ENCODE assay signal across 8 mouse cellular contexts in the genomic region with DNA sequence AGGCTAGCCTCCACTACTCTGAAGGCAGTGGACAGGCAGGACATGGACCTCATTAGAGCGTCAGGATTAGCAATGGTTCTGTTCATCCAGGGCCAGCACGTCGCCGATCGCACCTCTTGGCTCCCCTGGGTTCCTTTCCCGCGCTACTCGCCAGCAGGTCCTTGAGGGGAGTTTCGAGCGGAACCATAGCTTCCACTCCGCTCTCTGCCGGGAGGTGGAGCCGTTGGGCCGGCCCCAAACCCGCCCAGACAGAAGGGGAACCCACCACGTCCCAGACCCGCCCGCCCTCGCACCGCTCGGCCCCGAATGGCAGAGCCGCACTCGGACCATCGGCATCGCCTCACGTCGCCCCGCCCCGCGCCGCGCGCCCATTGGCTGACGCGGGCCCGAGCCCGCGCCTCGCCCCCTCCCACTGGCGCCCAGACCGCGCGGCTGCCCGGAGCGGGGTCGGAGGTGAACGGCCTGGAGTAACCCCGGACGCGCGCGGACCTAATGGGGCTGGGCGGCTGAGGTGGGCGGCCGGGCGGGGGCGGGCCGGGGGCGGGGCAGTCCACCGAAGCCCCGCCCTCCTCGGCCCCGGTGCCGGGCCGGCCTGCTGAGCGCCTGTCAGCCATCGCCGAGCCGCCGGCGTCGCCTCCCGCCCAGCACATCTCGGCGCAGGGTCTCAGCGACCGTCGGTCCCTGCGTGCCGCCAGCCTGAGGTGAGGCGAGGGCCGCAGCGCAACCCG. TPM values are rescaled to one million over a fixed set of nuclear protein-coding genes. Genes with fewer than 3 reads are reported as not detected.
DNase-seq lines count a peak whose midpoint lies in the region; ATAC-seq and TF ChIP-seq lines count a peak whose summit lies in the region.

No protein-coding gene starts in this region.

- H3K27ac ChIP-seq in heart, embryonic 11.5 days (ENCODE audit: low read depth, low read length): peak overlapping the region; percentile 93
- H3K27ac ChIP-seq in kidney, embryonic 15.5 days: peak overlapping the region; percentile 92

- TF ChIP-seq POLR2A in brain, embryonic 14.5 days (IDR thresholded peaks at IDR 0.05; ENCODE audit: borderline replicate concordance, extremely low read depth, insufficient read depth, insufficient read length, poor library complexity, severe bottlenecking): peak; percentile 66; the same call in 1 of the 2 replicates

- H3K36me3 ChIP-seq in heart, embryonic 11.5 days (ENCODE audit: control insufficient read depth, insufficient read depth, low read length): no peaks in the 10 kb centered on the region
- H3K36me3 ChIP-seq in kidney, embryonic 15.5 days: no peaks in the 10 kb centered on the region; the same call in 1 of the 2 replicates

- H3K4me2 ChIP-seq in heart, embryonic 11.5 days: peak overlapping the region; percentile 87
- H3K4me2 ChIP-seq in kidney, embryonic 15.5 days: peak overlapping the region; percentile 85

- peak; percentile 92 for DNase-seq in CD4-positive helper T cell, adult 2 months (ENCODE audit: low read depth, low spot score)
- peak; percentile 96 for DNase-seq in brain, embryonic 14.5 days (ENCODE audit: low read depth)
- DNase-seq in liver: peak; percentile 97
- peak; percentile 89 to 92 for DNase-seq in monocyte, adult 2 months (ENCODE audit: low read depth in 1 of 2, low spot score in 2 of 2)
- DNase-seq in spleen, postnatal 14 days (ENCODE audit: low spot score in 2 of 2): peak; percentile 85 to 88

- no peaks in the 10 kb centered on the region for H3K9me3 ChIP-seq in heart, embryonic 11.5 days (replicated peaks; ENCODE audit: control insufficient read depth, low read length)
- no peaks in the 10 kb centered on the region for H3K9me3 ChIP-seq in kidney, embryonic 15.5 days (replicated peaks)

- H3K4me1 ChIP-seq in heart, embryonic 11.5 days (ENCODE audit: control insufficient read depth, insufficient read depth, low read length): peaks cover 9% of the 10 kb centered on the region; the same call in 1 of the 2 replicates
- peaks cover 19% of the 10 kb centered on the region for H3K4me1 ChIP-seq in kidney, embryonic 15.5 days

- H3K27me3 ChIP-seq in heart, embryonic 11.5 days (ENCODE audit: control insufficient read depth, insufficient read depth, low read length): no peaks in the 10 kb centered on the region
- H3K27me3 ChIP-seq in kidney, embryonic 15.5 days: no peaks in the 10 kb centered on the region

- TF ChIP-seq CTCF in brain, embryonic 14.5 days (IDR thresholded peaks at IDR 0.05; ENCODE audit: borderline replicate concordance, extremely low read depth, insufficient read depth, insufficient read length): peak; percentile 60; the same call in 1 of the 2 replicates

- peak; percentile 91 for ATAC-seq in erythroblast, adult 5-6 weeks (replicated peaks; ENCODE audit: low FRiP score, poor library complexity, severe bottlenecking)
- ATAC-seq in heart, embryonic 11.5 days (replicated peaks; ENCODE audit: insufficient number of reproducible peaks, low FRiP score, low TSS enrichment): peak; percentile 97
- peak; percentile 98 for ATAC-seq in kidney, embryonic 15.5 days (replicated peaks; ENCODE audit: low FRiP score)

- 0% methylated on average over 55 of the region's 85 CpGs for WGBS in heart, embryonic 11.5 days (ENCODE audit: insufficient replicate concordance)
- under 1% methylated on average over 77 of the region's 85 CpGs for WGBS in kidney, embryonic 15.5 days

- peak overlapping the region; percentile 84 for H3K9ac ChIP-seq in heart, embryonic 11.5 days (ENCODE audit: low read depth, low read length)
- H3K9ac ChIP-seq in kidney, embryonic 15.5 days: peak overlapping the region; percentile 70

- peak overlapping the region; percentile 84 for H3K4me3 ChIP-seq in heart, embryonic 11.5 days (ENCODE audit: low read depth, low read length)
- H3K4me3 ChIP-seq in kidney, embryonic 15.5 days (replicated peaks): peak overlapping the region; percentile 80

RNA-seq across cellular contexts. Expression of gene Gm11437, which starts 12.1 kb away (rescaled TPM):
- polyA plus RNA-seq in brain, embryonic 14.5 days (2012; rRNA removed): 0.08 TPM in 1 of 2 replicates, not detected in the other
- total RNA-seq in erythroblast, adult 5-6 weeks (2015; ENCODE audit: low replicate concordance): not detected in 2 replicates
- not detected in 2 replicates for total RNA-seq in erythroblast, adult 5-6 weeks (2017; ENCODE audit: low replicate concordance)
- polyA plus RNA-seq in heart, embryonic 11.5 days (2014; fragmentation: Nextera tagmentation; extraction: Ambion mirVana): not detected in 2 replicates
- 0.12 TPM in 1 of 2 replicates, not detected in the other for polyA plus RNA-seq in kidney, embryonic 15.5 days (2015; fragmentation: Nextera tagmentation; extraction: Ambion mirVana)

RNA-seq across cellular contexts. Expression of gene Acaca, which starts 49.9 kb away (rescaled TPM):
- 26.6 and 43.7 TPM in 2 replicates for polyA plus RNA-seq in brain, embryonic 14.5 days (2012; rRNA removed)
- 5.2 and 7.1 TPM in 2 replicates for total RNA-seq in erythroblast, adult 5-6 weeks (2015; ENCODE audit: low replicate concordance)
- total RNA-seq in erythroblast, adult 5-6 weeks (2017; ENCODE audit: low replicate concordance): 4.5 and 26.4 TPM in 2 replicates
- 11.9 and 12.1 TPM in 2 replicates for polyA plus RNA-seq in heart, embryonic 11.5 days (2014; fragmentation: Nextera tagmentation; extraction: Ambion mirVana)
- polyA plus RNA-seq in kidney, embryonic 15.5 days (2015; fragmentation: Nextera tagmentation; extraction: Ambion mirVana): 11.6 and 14.4 TPM in 2 replicates

RNA-seq across cellular contexts. Expression of gene Tada2a, which starts 50.0 kb away (rescaled TPM):
- 36.5 and 40.1 TPM in 2 replicates for polyA plus RNA-seq in brain, embryonic 14.5 days (2012; rRNA removed)
- 0.58 and 3.8 TPM in 2 replicates for total RNA-seq in erythroblast, adult 5-6 weeks (2015; ENCODE audit: low replicate concordance)
- total RNA-seq in erythroblast, adult 5-6 weeks (2017; ENCODE audit: low replicate concordance): 0.56 and 6.1 TPM in 2 replicates
- polyA plus RNA-seq in heart, embryonic 11.5 days (2014; fragmentation: Nextera tagmentation; extraction: Ambion mirVana): 21.3 and 24.2 TPM in 2 replicates
- 34.6 and 35.1 TPM in 2 replicates for polyA plus RNA-seq in kidney, embryonic 15.5 days (2015; fragmentation: Nextera tagmentation; extraction: Ambion mirVana)

Comparison
In these comparisons a context has a peak if more than half of its experiments do, and no peak if none do; other contexts are left out.
1. Peak in every context shown above with its lines: DNase-seq, ATAC-seq, H3K4me3 ChIP-seq and H3K27ac ChIP-seq.